Mouse (Mus musculus) limb, embryonic 13.5 days (tissue): ENCODE measurements around the gene Ccn6. TPM values are rescaled to one million over a fixed set of nuclear protein-coding genes. Genes with fewer than 3 reads are reported as not detected.
A peak's percentile ranks its signal among the peaks of the same experiment; 100 is the strongest.

Experiments
- ATAC-seq: fragments of 200-750 bp; cut with Nextera tagmentation; 2 replicates; pipeline ENCODE4 v1.8.0; 2017; ENCODE audit warnings: low read depth, moderate number of reproducible peaks, moderate TSS enrichment; ENCODE audit not compliant: low FRiP score
- H3K27ac ChIP-seq: fragments of 300-500 bp; sonication (generic); 2 replicates; pipeline ENCODE4 v1.5.1; 2015; ENCODE audit warnings: inconsistent platforms, mild to moderate bottlenecking, moderate library complexity
- H3K27me3 ChIP-seq: fragments of 300-500 bp; sonication (generic); 2 replicates; pipeline ENCODE4 v1.6.1; 2015; ENCODE audit warnings: mild to moderate bottlenecking, inconsistent platforms
- H3K36me3 ChIP-seq: fragments of 300-500 bp; sonication (generic); 2 replicates; pipeline ENCODE4 v1.6.1; 2015; ENCODE audit warnings: inconsistent platforms, mild to moderate bottlenecking, moderate library complexity
- H3K4me1 ChIP-seq: fragments of 300-500 bp; sonication (generic); 2 replicates; pipeline ENCODE4 v1.6.1; 2015; ENCODE audit warnings: inconsistent platforms
- H3K4me2 ChIP-seq: fragments of 300-500 bp; sonication (generic); replicated peaks from 2 replicates; pipeline ENCODE4 v1.6.1; 2015; ENCODE audit warnings: inconsistent platforms, mild to moderate bottlenecking, moderate library complexity
- H3K4me3 ChIP-seq: fragments of 300-500 bp; sonication (generic); 2 replicates; pipeline ENCODE4 v1.5.1; 2015; ENCODE audit warnings: moderate library complexity, mild to moderate bottlenecking, inconsistent platforms
- H3K9ac ChIP-seq: fragments of 300-500 bp; sonication (generic); 2 replicates; pipeline ENCODE4 v1.6.1; 2015; ENCODE audit warnings: mild to moderate bottlenecking, inconsistent platforms
- H3K9me3 ChIP-seq: fragments of 300-500 bp; sonication (generic); 2 replicates; pipeline ENCODE4 v1.6.1; 2016; ENCODE audit warnings: inconsistent platforms
- WGBS: fragments of 180-500 bp; shearing (Covaris S2); methylation state at CpG from one replicate; pipeline ENCODE4 v1.1.7; 2015; 5-methylcytosine and 5-hydroxymethylcytosine counted together
- polyA plus RNA-seq: library from polyadenylated mRNA; unstranded; fragments of >200 nt; fragmentation: Nextera tagmentation; extraction: Ambion mirVana; gene quantifications from 2 replicates; pipeline ENCODE4 v1.2.1, GENCODE M21; 2015

The Ccn6 gene
- polyA plus RNA-seq, 1 experiment from 2014 or later = 0.64 TPM

DNA sequence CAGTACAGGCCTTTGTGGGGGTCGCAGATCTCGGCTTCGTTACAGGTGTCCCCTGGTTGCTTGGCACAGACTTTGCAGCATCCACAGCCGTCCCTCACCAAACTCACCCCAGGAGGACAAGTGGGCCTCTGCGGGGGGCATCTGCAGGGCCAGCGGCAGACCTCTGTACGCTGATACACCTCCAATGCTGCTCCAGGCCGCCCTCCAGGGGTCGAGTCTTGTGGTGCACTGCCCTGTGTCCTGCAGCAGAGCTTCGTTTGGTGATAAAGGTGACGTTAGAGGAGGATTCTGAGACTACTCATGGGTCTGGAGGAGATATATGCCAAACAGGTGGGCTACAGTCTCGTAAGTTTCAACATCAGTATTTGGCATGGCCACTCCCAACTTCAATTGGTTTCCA is 5.3 kb downstream of the Ccn6 start:
- no peak for ATAC-seq
- Histone ChIP-seq H3K27ac (no peak overlapping the region), H3K36me3 (0 out of 2 replicates have a peak, but pooled peaks cover 7% of the 10 kb centered on the region), H3K27me3 (no peaks in the 10 kb centered on the region), H3K4me2 (no peak overlapping the region), H3K4me3 (no peak overlapping the region), H3K4me1 (peaks cover 9% of the 10 kb centered on the region), H3K9ac (no peak overlapping the region), H3K9me3 (no peaks in the 10 kb centered on the region)
- 55% methylated on average over 12 of the region's 12 CpGs for WGBS

DNA sequence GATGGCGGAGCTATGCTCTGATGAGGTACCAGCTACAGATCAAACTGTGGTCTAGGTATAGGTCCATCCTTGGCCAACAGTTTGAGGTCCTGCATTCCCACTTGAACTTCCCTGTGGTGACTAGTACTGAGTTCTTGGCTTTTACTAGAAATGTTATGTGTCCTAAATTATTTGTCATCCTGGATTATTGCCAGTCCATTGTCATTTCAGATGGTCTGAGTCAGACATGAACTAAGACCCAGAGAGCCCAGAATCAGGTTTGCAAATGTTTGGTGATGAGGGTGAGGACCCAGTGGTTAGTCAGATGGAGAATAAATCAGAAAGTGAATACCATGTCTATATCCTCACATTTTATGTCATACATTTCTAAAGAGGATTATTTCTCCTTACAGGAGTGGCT is 6.3 kb downstream of the Ccn6 start:
- Histone ChIP-seq H3K4me2 (no peak overlapping the region), H3K4me1 (no peaks in the 10 kb centered on the region), H3K9me3 (no peaks in the 10 kb centered on the region), H3K27ac (no peak overlapping the region), H3K27me3 (no peaks in the 10 kb centered on the region), H3K4me3 (no peak overlapping the region), H3K36me3 (0 out of 2 replicates have a peak, but pooled peaks cover 7% of the 10 kb centered on the region), H3K9ac (no peak overlapping the region)
- no peak for ATAC-seq
- WGBS = 95% methylated on average over 1 of the region's 1 CpGs

DNA sequence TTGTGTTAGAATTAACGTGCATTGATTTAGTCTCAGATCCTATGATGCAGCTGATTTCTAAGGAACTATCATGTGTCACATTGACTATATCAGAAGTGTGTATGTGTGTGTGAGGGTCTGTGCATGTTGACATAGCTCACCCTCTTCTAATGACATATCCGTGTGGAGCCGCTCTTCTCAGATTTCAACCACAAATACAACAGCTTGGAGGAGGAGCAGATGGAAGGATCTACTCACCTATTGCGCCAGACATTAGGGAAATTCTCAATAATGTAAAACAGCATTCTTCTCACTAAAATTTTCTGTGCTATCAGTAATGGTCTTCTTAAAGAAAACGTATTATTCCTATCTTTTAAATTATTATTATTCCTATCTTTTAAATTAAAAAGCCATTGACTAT is 6.9 kb downstream of the Ccn6 start:
- Histone ChIP-seq H3K9ac (no peak overlapping the region), H3K27me3 (no peaks in the 10 kb centered on the region), H3K4me2 (no peak overlapping the region), H3K4me1 (no peaks in the 10 kb centered on the region), H3K27ac (no peak overlapping the region), H3K9me3 (no peaks in the 10 kb centered on the region), H3K36me3 (0 out of 2 replicates have a peak, but pooled peaks cover 7% of the 10 kb centered on the region), H3K4me3 (no peak overlapping the region)
- 84% methylated on average over 5 of the region's 5 CpGs for WGBS
- no peak for ATAC-seq

DNA sequence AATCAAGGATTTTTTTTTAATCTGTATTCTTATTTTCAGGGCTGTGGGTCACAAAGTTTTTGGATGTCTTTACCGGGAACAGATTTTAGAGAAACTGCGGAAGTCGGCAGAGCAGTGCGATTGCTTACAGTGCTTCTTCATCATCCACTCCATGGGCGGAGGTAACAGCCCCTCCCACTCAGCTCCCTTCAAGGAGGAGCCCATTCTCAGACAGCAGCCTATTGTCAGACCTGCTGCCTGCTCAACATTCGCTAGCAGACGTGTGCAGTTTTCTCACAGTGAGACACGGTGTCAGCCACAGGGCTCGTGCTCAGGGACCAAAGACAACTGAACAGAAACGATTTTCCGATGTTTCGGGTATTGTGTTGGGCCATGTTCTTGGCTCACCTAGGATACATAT is 21.4 kb downstream of the Ccn6 start:
- 92% methylated on average over 12 of the region's 12 CpGs for WGBS

DNA sequence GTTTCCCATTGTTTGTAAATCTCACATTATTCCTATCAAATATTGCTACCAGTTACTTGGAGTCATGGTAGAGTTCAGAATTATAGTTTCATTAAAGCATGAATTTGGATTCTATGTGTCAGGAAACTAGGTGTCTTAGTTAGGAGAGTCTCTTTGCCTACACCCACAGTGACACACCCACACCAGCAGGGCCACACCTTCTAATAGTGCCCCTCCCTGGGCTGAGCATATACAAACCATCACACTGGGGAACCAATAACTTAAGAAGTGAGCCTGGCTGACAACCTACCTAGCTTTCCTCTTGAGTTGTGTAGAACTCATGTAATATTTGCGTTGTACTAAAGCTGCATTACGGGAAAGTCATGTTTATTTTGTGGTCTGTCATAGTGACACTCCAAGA is 22.2 kb downstream of the Ccn6 start:
- peaks cover 79% of the 10 kb centered on the region for H3K36me3 ChIP-seq

More for the DNA sequence above, 21.4 kb downstream of the Ccn6 start:
- no peak for ATAC-seq
- no peaks in the 10 kb centered on the region for H3K4me1 ChIP-seq
- no peak overlapping the region for H3K4me3 ChIP-seq
- peaks cover 79% of the 10 kb centered on the region for H3K36me3 ChIP-seq
- H3K27me3 ChIP-seq = no peaks in the 10 kb centered on the region
- H3K4me2 ChIP-seq = no peak overlapping the region
- H3K9ac ChIP-seq = no peak overlapping the region
- H3K27ac ChIP-seq = no peak overlapping the region
- H3K9me3 ChIP-seq = no peaks in the 10 kb centered on the region

DNA sequence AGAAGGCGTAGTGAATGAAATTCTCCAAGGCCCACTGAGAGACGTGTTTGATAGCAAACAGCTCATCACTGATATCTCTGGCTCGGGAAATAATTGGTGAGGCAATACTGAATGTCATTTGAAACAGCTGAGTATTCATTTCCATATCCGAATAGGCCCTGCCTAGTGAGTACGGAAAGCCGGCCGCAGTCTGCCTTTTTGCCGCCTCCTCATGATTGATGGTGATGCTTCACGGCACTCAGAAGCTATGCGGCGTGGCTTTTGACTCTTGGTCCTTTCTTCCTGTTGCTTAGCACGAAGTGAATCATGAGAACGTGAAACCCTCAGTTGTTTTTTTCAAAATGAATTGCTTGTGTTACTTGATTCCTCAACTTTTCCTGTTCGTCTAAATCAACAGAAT is 22.8 kb downstream of the Ccn6 start:
- Histone ChIP-seq H3K27me3 (no peaks in the 10 kb centered on the region), H3K9me3 (no peaks in the 10 kb centered on the region), H3K4me2 (no peak overlapping the region), H3K27ac (no peak overlapping the region), H3K36me3 (peaks cover 73% of the 10 kb centered on the region), H3K4me1 (no peaks in the 10 kb centered on the region), H3K9ac (no peak overlapping the region), H3K4me3 (no peak overlapping the region)
- 76% methylated on average over 14 of the region's 14 CpGs for WGBS
- no peak for ATAC-seq

More for the DNA sequence above, 22.2 kb downstream of the Ccn6 start:
- H3K4me1 ChIP-seq = no peaks in the 10 kb centered on the region
- no peak overlapping the region for H3K27ac ChIP-seq
- ATAC-seq = no peak
- H3K27me3 ChIP-seq = no peaks in the 10 kb centered on the region
- no peak overlapping the region for H3K9ac ChIP-seq
- no peak overlapping the region for H3K4me2 ChIP-seq
- H3K4me3 ChIP-seq = no peak overlapping the region
- H3K9me3 ChIP-seq = no peaks in the 10 kb centered on the region
- WGBS = 95% methylated on average over 2 of the region's 2 CpGs

DNA sequence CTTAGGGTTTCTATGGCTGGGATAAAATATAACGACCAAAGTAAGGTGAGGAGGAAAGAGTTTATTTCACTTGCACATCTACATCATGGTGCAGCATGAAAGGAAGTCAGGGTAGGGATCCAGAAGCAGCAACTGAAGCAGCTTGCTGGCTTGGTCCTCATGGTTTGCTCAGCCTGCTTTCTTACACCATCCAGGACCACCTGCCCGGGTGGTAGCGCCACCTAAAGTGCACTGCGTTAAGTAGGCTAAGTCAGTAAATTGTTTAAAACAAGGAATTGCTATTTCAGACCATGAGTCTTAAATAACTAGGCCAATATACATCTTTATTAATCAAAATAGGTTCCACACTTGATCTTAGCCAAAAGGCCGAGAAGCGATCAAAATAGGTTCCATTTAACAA is 24.8 kb downstream of the Ccn6 start:
- Histone ChIP-seq H3K4me1 (peaks cover 6% of the 10 kb centered on the region), H3K27ac (no peak overlapping the region), H3K4me2 (no peak overlapping the region), H3K9ac (no peak overlapping the region), H3K27me3 (no peaks in the 10 kb centered on the region), H3K36me3 (peaks cover 58% of the 10 kb centered on the region), H3K9me3 (no peaks in the 10 kb centered on the region), H3K4me3 (no peak overlapping the region)
- 89% methylated on average over 6 of the region's 6 CpGs for whole genome bisulfite sequencing
- ATAC-seq = no peak

DNA sequence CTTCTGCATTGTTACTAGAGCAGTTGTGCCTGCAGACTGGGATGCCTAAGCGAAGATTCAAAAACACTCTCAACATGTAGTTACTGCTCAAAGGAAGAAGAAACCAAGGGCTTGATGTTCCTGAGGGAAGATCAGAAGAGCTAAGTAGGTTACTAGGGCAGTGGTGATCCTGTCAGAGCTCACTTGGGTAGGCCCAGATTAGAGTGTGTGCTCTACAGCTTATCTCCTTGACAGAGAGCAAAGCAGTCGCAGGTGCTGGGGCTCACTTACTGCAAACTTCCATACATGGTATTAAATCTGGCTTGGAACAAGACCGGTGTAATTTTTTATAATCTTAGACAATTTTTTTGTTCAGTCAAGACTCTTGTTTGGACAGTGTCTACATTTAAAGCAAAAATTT is 25.8 kb downstream of the Ccn6 start:
- Histone ChIP-seq H3K36me3 (peaks cover 51% of the 10 kb centered on the region), H3K4me2 (no peak overlapping the region), H3K4me3 (no peak overlapping the region), H3K27ac (no peak overlapping the region), H3K4me1 (peaks cover 6% of the 10 kb centered on the region), H3K27me3 (no peaks in the 10 kb centered on the region), H3K9ac (no peak overlapping the region), H3K9me3 (no peaks in the 10 kb centered on the region)
- 96% methylated on average over 3 of the region's 3 CpGs for WGBS
- ATAC-seq = no peak

DNA sequence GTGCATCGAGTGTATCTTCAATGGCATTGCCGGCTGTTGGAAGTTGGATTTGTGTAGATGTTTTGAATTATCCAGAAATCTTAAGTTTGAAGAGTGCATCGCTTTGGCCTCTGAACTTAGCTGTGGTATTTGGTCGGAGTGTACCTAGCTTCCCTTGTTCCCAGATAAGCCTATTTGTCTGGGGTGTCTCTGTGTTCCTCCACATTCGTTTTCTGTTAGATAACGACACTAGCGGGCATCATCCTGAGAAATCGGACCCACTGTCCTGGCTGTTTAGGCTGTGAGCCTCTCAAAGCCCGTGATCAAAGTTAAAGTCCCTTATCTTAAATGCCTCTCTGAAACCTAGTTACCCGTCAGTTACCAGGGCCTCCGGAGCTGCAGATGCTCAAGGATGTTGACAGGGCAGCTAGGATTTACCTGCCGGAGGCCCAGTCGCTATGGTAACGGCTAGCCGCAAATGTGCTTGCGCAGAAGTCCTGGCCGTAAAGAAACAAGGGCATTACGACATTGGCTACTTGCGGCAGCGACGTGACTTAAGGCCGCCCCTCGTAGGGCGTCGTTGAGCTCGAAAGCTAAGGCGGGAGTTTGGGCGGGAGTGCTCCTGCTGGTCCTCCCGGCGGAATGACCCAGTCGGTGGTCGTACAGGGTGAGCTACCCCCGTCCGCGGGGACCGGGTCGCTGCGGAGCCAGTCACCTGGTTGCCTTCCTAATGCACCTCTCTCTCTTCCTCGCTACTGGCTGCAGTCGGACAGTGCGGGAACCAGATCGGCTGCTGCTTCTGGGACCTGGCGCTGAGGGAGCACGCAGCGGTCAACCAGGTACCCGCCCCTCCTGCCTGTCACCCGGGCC is 29.9 kb downstream of the Ccn6 start, which contains the start of the genes Fam229b and Tube1:
Gene Fam229b (minus strand): TSS at position 453 of the 849 bp plus-strand sequence.
Gene Tube1 (plus strand): TSS at position 515 of the 849 bp plus-strand sequence.
- 5% methylated on average over 47 of the region's 47 CpGs for WGBS
- Histone ChIP-seq H3K9me3 (no peaks in the 10 kb centered on the region), H3K4me1 (peaks cover 6% of the 10 kb centered on the region), H3K9ac (peak within 1 kb of the TSS; percentile 80), H3K36me3 (peaks cover 19% of the 10 kb centered on the region), H3K4me2 (peak within 1 kb of the TSS; percentile 88), H3K27ac (no peak within 1 kb of the TSS), H3K4me3 (peak within 1 kb of the TSS; percentile 79), H3K27me3 (no peaks in the 10 kb centered on the region)
- ATAC-seq = peak; percentile 92

DNA sequence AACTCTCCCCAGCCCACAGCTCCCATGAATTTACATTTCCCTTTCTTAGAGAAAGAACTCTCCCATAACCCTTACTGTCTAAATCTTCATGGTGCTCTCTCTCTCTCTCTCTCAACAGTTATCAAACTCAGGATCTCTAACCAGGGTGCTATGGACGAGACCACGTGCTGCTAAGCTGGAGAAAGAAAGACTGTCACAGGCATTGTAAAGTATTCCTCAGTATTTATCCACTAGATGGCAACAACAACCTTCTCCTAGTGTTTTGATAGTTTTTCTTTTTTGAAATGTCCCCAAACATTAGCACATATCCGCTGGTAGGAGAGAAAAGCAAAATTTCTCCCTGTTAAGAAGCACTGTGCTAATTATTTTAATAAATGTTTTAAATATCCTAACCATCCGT is 42.2 kb downstream of the Ccn6 start:
- Histone ChIP-seq H3K4me3 (no peak overlapping the region), H3K36me3 (no peaks in the 10 kb centered on the region; the same call in 1 of the 2 replicates), H3K4me1 (no peaks in the 10 kb centered on the region), H3K27ac (no peak overlapping the region), H3K4me2 (no peak overlapping the region), H3K9me3 (no peaks in the 10 kb centered on the region), H3K27me3 (no peaks in the 10 kb centered on the region), H3K9ac (no peak overlapping the region)
- ATAC-seq = no peak
- WGBS = 34% methylated on average over 4 of the region's 4 CpGs

DNA sequence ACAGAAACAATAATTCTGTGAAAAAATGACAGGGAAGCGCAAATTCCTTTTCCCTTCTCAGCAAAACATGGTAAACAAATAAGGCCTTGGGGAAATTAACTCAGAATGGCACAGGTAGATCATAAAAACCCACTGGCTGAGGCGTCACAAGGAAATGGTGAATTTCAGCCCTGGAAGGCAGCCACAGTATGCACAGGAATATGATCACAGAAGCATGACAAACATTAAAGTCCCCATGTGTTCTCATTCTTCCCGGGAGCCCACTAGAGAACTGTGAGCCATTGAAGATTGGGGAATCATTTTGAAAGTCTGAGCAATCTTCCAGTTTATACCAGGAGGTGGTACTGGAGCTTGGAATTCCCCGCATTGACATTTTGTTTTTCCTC is 54.1 kb downstream of the Ccn6 start:
- Histone ChIP-seq H3K4me3 (no peak overlapping the region), H3K4me1 (peaks cover 3% of the 10 kb centered on the region; the same call in 1 of the 2 replicates), H3K9me3 (no peaks in the 10 kb centered on the region), H3K27me3 (no peaks in the 10 kb centered on the region), H3K27ac (no peak overlapping the region), H3K36me3 (peaks cover 45% of the 10 kb centered on the region), H3K4me2 (no peak overlapping the region), H3K9ac (no peak overlapping the region)
- ATAC-seq = no peak
- WGBS = 49% methylated on average over 4 of the region's 4 CpGs

DNA sequence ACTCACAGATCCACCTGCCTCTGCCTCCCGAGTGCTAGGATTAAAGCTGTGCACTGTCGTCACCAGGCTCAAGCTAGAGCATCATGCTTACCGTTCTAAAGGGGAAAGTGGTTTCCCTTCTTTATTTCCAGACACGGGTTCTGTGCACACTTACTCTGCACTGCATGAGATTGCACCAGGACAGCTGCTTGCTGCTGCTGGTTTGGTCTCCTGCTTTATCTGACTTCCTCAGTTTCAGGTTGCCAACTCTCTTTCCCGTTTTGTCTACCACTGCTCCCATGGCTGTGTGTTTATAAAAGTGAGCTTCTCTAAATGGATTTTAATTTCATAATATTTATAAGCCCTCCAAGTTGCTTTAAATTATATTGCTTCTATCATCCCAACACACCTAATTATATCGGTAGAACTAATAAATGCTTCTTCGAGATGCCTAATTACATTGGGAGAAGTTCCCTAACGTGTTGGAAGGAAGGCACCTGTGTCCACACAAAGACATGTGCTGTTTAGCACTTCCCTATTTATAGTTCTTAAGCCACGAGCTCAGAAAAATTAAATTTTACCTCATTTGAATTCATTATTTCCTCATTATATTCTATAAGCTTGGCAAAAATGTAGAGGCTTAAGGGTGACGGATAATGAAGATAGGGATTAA is 54.6 kb downstream of the Ccn6 start:
- H3K27ac ChIP-seq = no peak overlapping the region
- H3K4me1 ChIP-seq = peaks cover 3% of the 10 kb centered on the region; the same call in 1 of the 2 replicates
- no peak overlapping the region for H3K4me3 ChIP-seq
- H3K9ac ChIP-seq = no peak overlapping the region
- no peaks in the 10 kb centered on the region for H3K27me3 ChIP-seq
- 67% methylated on average over 10 of the region's 10 CpGs for WGBS
- no peak overlapping the region for H3K4me2 ChIP-seq
- H3K36me3 ChIP-seq = peaks cover 45% of the 10 kb centered on the region
- ATAC-seq = no peak
- H3K9me3 ChIP-seq = no peaks in the 10 kb centered on the region
